Mouse (Mus musculus) ES-CJ7 (cell line): ENCODE results near the gene Trex1.

Experiments
- DNase-seq: peaks from one replicate; pipeline ENCODE4 v3.0.0; 2011; ENCODE audit warnings: low read depth, low spot score

The Trex1 gene

DNA sequence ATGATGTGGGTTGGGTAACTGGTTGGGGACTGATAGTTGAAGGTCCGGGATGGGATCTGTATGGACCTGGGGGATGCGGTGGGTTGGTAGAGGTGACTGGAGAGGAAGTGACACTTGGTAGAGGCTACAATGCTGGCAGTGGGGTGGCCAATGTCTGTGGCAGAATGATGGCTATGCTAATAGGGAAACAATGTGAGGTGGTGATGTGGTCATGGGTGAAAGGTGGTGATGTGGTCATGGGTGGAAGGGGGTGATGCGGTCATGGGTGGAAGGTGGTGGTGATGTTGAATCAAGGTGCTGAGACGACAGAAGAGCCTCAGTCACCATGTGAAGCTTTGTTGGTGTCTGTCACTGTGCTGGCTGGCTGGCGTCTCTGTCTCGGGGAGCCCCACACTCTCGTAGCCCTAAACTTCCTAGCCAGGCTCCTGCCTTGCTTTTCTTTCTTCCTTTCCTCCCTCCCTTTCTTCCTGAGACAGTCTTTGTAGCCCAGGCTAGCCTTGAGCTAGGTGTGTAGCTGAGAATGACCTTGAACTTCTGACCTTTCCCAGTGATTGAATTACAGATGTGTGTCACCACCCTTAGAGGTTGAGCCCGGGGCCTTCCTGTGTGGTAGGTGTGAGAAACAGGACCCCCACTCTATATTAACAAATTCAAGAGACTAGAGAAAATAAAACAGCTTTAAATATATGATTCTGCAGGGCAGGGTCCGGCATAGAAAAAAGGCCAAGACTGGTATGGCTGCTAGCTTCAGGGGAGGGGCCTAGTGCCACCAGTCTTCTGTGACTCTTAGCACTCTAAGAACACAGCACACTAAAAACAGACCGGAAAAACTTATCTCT, 7.7 kb downstream of the Trex1 start:
- DNase-seq: no peak

DNA sequence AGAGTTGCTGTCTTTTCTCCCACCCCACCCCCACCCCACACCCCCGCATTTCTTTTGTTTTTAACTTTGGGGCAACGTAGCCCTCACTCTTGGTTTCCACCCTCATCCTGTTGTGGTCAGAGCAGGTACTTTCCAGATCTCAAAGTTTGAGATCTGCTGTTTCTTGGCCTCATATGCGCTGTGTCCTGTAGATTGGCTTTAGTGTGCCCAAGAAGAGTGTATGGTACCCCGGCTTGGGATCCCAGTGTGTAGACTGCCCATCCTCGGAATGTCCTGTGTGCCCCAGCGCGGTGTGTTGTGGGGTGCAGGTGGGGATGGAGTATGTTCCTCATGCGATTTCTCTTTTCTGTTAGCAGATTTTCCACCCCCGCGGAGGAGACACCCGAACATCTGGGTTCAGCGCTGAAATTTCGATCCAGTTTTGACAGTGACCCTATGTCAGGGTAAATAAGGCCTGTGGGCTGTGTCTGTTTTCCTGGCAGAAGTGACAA, 8.5 kb downstream of the Trex1 start:
- no peak for DNase-seq

DNA sequence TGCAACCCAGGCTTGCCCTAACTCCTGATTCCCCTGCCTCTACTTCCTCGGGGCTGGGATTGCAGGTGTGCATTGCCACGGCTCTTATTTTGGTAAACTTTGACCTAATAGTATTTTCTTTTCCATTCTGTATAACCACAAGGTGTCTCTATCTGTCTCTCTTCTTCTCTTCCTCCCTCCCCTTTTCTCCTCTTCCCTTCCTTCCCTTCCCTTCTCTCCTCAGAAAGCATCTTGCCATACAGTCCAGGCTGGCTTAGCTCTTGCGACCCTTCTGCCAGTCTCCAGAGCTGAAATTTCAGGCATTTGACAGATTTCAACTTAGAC, 8.9 kb downstream of the Trex1 start:
- no peak for DNase-seq

DNA sequence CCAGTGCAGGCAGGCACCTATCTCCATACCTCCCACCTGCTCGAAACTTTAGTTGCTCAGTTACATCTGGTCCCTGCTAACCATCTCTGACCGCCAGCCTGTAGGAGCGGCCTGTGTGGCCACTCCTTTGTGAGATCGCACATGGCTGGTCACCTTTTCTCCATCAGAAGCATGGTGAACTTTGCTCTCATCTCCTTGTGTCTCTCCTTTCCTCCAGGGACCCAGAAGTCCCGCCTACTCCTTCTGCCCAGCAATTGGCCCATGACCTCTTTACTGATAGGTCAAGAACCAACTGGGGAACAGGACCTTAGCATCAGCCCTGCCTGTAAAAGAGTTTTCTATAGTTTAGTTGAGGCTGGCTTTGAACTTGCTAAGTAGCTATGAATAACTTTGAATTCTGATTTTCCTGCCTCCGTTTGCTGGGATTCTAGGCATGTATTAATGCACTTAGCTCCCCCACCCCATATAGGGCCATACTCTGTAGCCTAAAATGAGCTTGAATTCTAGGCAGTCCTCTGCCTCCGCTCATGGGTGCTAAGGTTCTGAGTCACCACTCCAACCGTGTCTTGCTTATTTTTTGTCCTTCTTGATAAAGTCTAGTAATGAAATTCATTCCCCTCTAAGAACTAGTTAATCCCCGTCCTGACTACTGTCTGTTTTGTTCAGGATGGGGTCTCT, 9.4 kb downstream of the Trex1 start:
- peak; percentile 56 for DNase-seq

DNA sequence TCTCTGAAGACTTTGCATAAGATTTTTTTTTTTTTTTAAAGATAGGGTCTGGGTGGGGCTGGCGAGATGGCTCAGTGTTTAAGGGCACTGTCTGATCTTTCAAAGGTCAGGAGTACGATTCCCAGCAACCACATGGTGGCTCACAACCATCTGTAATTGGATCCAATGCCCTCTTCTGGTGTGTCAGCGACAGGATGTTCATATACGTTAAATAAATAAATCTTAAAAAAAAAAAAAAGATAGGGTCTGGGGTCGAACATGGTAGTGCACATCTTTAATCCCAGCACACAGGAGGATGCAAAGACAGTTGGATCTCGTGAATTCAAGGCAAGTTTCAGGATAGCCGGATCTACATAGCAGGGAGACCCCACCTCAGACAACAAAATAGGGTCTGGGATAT, 10.2 kb downstream of the Trex1 start:
- no peak for DNase-seq

DNA sequence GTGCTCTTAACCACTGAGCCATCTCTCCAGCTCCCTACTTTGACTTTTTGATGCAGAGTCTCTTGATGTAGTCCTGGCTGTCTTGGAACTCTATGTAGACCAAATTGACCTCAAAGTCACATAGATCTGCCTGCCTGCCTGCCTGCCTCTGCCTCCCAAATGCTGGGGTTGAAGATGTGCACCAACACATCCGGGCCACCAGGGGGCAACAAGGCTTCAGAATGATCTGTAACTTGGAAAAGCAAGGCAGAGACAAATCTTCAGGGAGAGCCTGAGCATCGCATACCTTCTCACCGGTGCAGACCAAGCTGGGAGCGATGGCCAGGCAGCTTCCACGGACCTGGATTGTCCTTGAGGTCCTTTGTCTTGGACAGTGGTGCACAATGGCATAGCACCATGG, 13.2 kb downstream of the Trex1 start:
- peak; percentile 84 for DNase-seq

DNA sequence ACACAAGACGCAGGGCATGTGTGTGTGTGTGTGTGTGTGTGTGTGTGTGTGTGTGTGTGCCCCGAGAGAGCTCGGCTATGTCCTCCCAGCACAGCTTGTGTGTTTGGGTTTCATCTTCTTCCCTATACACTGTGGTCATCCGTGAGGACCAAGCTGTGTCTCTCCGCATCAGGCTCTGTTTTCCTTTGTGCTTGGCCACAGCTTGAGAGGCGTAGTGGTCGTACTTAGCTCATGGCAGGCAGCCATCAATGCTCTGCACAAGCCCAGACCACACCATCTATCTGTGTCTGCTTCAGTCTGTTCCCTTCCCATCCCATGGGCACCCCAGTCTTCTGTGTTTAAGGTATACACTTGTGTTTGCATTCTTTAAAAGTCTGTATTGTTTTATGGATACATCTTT, 18.2 kb downstream of the Trex1 start:
- DNase-seq: no peak

DNA sequence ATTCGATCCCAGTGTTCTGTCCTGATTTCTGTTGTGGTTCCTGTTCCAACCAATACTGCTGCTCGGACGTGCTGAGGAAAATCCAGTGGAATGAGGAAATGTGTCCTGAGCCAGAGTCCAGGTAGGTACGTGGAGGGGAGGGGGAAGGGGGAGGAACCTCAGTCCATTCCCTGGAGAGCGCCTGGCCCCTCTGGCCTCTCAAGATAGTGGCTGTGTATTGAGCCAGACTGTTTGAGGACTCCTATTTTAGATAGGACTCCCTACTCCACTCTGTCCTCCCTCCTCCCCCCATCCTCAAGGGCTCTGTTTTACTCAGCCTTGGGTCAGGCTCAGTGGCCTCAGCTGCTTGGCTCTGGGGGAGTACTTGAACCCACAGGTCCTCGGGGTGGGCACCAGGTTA, 18.6 kb downstream of the Trex1 start:
- DNase-seq: no peak

DNA sequence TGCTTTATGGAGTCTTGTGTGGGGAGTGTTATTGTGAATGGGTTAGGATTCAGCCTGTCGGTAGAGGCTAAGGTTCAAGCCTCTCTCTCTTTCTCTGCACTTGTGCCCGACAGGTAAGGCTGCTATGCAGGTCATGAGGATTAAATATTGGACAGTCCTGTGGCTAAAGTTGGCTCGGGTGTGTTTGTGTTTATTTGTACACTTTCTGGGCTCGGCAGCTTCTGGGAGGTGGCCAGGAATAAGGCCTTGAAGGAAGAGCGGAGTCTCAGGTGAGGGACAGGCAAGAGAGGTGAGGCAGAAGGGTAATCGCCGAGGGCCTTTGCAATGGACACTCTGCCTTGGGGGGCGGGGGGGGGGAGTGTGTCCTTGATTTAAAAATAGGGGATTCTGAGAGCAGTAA, 19.3 kb downstream of the Trex1 start:
- no peak for DNase-seq

DNA sequence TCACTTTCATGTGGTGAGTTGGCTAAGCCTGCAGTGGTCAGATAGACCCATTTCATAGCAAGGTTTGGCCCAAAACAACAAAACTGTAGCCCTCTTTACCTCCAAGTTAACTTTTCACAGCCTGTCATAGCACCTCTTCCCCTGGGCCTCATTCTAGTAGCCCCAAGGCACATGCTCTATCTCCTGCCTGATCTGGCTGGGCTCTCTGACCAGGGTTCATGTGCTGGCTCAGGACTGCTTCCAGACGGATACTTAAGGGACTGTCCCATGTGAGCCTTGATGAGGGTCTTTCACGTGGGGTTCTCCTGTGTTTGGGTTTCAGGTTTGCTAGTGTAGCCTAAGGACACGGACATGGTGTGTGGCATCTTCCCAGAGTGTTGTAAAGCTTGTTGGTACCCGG, 19.9 kb downstream of the Trex1 start:
- DNase-seq: no peak

DNA sequence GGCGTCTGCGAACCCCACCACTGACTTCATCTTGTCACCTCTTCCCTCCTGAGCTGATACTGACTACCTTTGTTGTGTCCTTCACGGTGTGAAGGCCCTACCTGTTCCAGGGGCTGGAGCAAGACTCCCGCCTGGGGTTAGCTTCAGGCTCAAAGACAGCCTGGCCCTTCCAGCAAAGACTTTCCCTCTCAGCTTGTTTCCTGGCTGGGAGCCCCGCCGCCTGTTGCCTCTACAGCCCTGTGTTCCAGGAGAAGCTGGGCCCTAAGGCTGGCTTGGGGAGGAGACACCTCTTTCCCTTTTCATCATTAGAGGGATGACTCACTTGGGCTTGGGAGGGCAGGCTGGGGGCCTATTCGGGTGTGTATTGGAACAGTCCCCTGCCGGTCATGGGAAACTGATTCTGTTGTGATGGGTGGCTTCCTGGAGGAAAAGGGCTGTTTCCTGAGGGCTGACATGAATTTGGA, 20.6 kb downstream of the Trex1 start:
- peak; percentile 31 for DNase-seq

DNA sequence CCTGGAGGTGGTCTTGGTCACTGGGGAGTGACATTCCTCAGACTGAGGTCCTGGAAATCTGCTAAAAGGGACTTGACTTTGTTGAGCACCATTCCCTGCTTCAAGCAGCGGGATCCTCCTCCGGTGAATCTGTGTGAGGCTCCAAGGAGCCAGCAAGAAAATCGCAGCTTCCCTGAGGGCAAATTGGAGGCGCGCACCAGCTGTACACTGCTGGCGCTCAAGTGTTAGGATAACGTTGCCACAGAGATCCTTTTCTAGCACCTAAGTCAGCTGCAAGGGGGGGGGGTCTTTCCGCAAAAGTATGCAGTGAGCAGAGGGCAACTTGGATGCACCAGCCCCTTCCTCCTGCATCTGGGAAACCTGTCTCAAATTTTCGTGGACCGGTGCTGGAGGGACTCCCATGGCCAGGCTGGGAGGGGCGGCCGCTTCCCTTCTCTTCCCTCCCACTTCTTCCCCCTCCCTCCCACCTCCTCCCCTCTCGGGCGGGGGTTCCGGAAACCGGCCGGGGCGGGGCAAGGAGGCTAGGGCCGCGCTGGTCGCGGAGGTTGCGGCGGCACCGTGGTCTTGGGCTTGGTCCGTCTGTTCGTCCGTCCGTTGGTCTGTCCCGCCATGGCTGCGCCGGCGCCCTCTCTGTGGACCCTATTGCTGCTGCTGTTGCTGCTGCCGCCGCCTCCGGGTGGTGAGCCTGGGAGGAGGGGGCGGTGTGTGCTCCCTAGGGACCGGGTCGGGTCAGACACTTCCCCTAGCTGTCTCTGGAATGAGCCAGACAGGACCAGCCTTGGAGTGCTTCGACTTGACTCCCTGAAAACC, 21.2 kb downstream of the Trex1 start, which contains the start of gene Shisa5:
Gene Shisa5, plus strand, starts transcription at position 480 of the 810 bp plus-strand sequence.
- peak; percentile 49 for DNase-seq

DNA sequence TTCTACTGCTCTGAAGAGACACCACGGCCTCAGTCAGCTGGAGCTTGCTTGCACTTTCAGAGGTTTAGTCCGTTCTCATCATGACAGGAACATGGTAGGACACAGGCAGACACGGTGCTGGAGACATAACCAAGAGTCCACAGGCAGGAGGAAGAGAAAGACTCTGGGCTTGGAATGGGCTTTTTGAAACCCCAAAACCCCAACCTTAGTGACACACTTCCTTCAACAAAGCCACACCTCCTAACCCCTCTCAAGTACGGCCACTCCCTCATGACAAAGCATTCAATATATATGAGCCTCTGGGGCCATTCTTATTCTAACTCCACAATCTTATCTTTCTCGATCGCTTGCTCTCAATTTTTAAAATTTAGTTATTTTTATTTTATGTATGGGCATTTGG, 27.1 kb downstream of the Trex1 start:
- DNase-seq: no peak

DNA sequence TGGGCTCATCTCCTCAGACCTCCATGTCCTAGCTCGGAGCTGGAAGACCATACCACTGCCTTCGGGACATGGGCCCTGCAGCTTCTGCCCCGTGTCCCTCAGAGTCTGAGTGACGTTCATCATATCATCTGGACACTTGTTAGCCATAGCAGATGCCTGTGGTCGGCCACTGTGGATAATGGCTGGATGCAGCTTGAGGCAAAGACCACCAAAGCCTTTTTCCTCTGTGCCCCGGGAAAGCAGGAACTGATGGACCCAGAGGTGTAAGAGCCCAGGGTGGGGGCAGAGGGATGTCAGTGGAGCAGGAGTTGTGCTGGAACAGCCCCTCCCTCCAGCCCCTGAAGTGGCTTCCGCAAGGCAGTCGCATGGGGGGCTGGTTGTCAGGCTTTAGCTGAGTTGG, 27.8 kb downstream of the Trex1 start:
- DNase-seq: no peak

DNA sequence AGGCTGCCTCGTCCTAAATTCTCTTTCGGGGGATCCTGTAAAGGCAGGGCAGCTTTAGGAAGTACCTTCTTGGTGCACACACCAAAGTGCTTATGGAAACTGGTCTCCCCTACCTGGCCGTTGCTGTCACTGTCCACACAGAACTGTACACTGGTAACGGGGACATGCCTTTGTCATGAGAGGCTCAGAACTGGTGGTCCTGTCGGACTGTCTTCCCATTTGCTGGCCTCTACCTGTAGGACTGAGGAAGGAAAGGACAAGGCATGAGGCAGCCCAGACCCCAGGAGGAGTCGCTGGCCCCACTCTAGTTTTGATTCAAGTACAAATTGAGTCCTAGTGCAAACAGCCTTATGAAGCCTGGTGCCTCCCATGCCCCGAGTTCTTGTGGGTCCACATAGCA, 28.5 kb downstream of the Trex1 start:
- DNase-seq: no peak

DNA sequence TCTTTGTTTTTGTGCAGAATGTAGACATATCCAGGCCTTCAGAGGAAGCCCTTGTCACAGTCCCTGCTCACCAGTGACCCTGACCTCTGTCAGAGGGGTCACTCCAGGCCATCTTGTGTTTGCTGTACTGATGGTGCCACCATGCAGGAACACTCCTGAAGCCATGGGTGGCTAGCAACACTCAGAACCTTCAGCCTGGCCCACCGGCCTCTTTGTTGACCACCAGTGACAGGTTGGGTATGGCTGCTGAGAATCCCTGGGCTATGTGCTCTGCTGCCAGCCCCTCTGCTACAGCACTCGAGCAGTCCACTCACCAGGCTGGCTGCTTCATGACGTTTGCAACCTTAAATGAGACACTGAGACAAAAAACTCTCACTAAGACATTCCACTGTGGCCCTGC, 29.2 kb downstream of the Trex1 start:
- DNase-seq: no peak

DNA sequence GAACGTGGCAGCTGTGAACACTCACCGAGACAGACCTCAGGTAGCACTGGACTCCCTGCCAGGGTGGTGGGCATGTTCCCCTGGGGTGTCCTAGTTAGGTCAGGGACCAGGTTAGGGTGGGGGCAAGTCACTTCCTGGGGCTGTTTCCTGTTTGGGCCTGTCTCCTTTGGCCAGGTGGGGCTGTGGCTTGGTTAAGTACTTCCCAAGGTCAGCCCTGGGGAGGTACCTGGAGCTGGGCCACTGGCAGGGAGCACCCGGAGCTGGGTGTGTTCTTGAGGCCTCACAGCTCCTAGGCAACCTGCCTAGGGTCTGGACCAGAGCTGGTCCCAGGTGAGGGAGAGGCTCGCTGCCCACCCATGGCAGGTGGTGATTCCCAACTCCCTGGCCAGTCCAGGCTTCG, 30.6 kb downstream of the Trex1 start:
- DNase-seq: no peak

DNA sequence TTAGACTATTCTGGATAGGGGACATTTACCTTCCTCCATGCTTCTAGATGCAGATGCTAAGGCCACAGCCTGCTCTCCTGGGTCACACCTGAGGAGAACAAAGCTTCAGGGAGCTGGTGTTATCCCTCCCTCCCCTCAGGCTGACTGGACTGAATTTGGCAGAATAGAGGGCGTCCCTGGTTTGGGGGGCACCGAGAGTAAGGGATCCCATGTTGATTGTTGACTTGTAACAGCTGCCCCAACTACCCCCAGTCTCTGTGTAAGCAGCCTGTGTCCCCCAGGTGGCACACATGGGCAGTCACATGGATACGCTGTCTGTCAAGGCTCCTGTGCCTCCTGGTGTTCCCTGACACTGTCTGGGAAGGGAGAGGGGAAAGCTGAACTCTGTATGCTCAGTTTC, 31.1 kb downstream of the Trex1 start:
- DNase-seq: no peak

DNA sequence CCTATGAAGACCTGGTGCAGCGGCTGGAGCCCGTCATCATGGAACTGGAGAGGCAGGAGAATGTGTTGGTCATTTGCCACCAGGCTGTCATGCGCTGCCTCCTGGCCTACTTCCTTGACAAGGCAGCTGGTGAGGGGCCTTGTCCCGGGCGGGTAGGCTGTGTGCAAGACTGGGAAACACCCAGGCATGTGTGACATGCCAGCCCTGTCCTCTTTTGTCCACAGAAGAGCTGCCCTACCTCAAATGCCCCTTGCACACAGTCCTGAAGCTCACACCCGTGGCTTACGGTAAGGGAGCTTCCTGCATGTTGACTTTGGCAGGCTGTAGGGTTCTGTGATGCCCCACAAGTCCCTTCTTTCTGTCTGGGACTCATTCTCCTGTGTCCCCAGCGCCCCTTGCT, 32.0 kb downstream of the Trex1 start:
- DNase-seq: no peak

DNA sequence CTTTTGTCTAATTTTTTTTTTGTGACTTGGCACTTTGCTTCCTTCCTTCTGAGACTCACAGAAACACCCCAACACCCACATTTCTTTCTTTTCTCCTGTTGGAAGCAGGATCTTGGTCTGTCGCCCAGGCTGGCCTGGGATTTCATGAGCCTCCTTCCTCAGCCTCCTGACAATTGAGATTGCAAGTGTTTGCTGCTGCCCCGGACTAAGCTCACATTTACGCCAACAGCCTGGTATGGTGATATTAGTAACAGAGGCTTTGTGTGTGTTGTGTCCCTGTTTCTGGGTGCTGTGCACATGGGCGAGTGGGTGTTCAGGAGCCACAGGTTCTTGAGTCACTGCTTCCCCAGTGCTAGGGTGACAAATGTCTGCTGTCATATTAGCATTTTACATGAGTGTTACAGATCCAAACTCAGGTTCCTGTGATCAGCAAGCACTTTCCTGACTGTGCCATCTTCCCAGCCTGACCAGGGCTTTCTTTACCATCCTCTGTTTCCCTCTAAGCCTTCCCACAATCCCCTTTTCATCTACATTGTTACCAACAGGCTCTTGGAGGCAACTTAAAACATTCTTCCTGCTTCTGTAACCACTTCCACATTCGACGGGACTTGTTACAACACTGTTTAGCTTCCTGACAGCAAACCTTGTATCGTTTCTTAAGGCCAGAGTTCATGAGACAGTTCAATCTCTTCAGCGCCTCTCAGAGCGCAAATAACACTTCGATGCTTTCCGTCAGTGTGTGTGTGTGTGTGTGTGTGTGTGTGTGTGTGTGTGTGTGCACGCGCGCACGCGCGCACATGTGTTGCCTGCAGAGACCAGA, 36.5 kb downstream of the Trex1 start:
- no peak for DNase-seq

DNA sequence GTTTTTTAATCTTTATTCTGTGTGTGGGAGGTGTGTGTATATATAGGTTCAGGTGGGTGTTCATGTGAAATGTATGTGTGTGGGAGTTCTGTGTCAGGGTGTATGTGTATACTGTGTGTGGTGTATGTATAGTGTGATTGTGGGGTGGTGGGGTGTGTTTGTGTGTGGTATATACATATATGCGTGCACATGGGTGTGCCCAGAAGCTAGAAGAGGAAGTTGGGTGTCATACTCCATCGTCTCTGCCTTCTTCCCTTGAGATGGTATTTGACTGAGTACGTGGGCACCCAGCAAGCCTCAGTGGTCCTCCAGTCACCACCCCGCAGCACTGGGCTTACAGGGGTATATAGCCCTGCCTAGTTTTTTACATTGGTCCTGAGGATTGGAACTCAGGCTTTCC, 38.1 kb downstream of the Trex1 start:
- DNase-seq: no peak
